Mouse (Mus musculus) forebrain, embryonic 15.5 days (tissue): Measurements from ENCODE around the gene Pom121l2. TPM values are rescaled to one million over a fixed set of nuclear protein-coding genes. Genes with fewer than 3 reads are reported as not detected.
A peak's percentile ranks its signal among the peaks of the same experiment; 100 is the strongest.

Experiments used
- ATAC-seq: fragments of 200-750 bp; cut with Nextera tagmentation; replicated peaks from 2 replicates; pipeline ENCODE4 v1.8.0; 2017; ENCODE audit warnings: mild to moderate bottlenecking, moderate TSS enrichment, moderate library complexity
- H3K27ac ChIP-seq: fragments of 300-500 bp; sonication (generic); replicated peaks from 2 replicates; pipeline ENCODE4 v1.5.1; 2015; ENCODE audit warnings: mild to moderate bottlenecking, inconsistent platforms
- H3K27me3 ChIP-seq: fragments of 300-500 bp; sonication (generic); 2 replicates; pipeline ENCODE4 v1.6.1; 2015; ENCODE audit warnings: inconsistent platforms
- H3K36me3 ChIP-seq: fragments of 300-500 bp; sonication (generic); 2 replicates; pipeline ENCODE4 v1.6.1; 2015; ENCODE audit warnings: mild to moderate bottlenecking, inconsistent platforms
- H3K4me1 ChIP-seq: fragments of 300-500 bp; sonication (generic); 2 replicates; pipeline ENCODE4 v1.6.1; 2015; ENCODE audit warnings: inconsistent platforms
- H3K4me2 ChIP-seq: fragments of 300-500 bp; sonication (generic); replicated peaks from 2 replicates; pipeline ENCODE4 v1.6.1; 2015; ENCODE audit warnings: mild to moderate bottlenecking, inconsistent platforms
- H3K4me3 ChIP-seq: fragments of 300-500 bp; sonication (generic); 2 replicates; pipeline ENCODE4 v1.5.1; 2015; ENCODE audit warnings: mild to moderate bottlenecking, inconsistent platforms
- H3K9ac ChIP-seq: fragments of 300-500 bp; sonication (generic); replicated peaks from 2 replicates; pipeline ENCODE4 v1.6.1; 2015; ENCODE audit warnings: mild to moderate bottlenecking, inconsistent platforms
- H3K9me3 ChIP-seq: fragments of 300-500 bp; sonication (generic); 2 replicates; pipeline ENCODE4 v1.6.1; 2016; ENCODE audit warnings: inconsistent platforms
- WGBS: fragments of 180-500 bp; shearing (Covaris S2); methylation state at CpG from one replicate; pipeline ENCODE4 v1.1.7; 2015; ENCODE audit warnings: mixed read lengths; 5-methylcytosine and 5-hydroxymethylcytosine counted together
- microRNA-seq: library from miRNA; unstranded; fragments of <30 nt; microRNA quantifications from one replicate; pipeline ENCODE4, GENCODE M21; 2016
- polyA plus RNA-seq: library from polyadenylated mRNA; unstranded; fragments of >200 nt; fragmentation: Nextera tagmentation; extraction: Ambion mirVana; gene quantifications from 2 replicates; pipeline ENCODE4 v1.2.1, GENCODE M21; 2015

The Pom121l2 gene
- polyA plus RNA-seq, 1 experiment from 2014 or later: not detected

DNA sequence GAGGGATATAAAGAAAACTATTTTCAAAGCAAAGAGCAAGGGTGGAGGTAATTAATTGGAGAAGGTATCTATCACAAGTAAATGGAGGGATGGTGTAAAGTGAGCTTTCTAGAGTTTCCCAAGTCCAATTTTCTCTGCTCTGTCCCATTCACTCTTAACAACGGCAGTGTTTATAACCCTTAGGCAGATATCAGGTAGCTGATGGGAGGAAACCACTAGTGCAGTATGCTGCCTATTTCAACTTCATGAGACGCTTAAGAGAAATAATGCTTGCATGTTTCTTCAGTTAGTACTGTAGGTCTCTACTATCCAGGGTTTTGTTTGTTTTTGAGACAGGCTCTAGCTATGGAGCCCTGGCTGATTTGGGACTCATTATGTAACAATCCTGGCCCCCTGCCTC is 56.4 kb downstream of the Pom121l2 start:
- Histone ChIP-seq H3K27ac (peak overlapping the region; percentile 70; the same call in 1 of the 2 replicates), H3K4me3 (no peak overlapping the region), H3K36me3 (no peaks in the 10 kb centered on the region), H3K4me1 (peaks cover 40% of the 10 kb centered on the region), H3K4me2 (no peak overlapping the region), H3K9ac (no peak overlapping the region), H3K9me3 (no peaks in the 10 kb centered on the region), H3K27me3 (no peaks in the 10 kb centered on the region)
- ATAC-seq: no peak
- 80% methylated on average over 2 of the region's 2 CpGs for WGBS

Small RNAs within 50 kb of the gene (microRNA-seq; reads per million reads assigned to microRNA genes)
- not detected for gene Gm44390

Other genes starting within 250 kb of the Pom121l2 start
- gene Hist1h4j, start 246.1 kb upstream of the Pom121l2 start, polyA plus RNA-seq: 0.83 and 1.5 TPM in 2 replicates
- 2.3 and 3.3 TPM in 2 replicates for gene Hist1h4k, start 230.7 kb upstream of the Pom121l2 start, polyA plus RNA-seq
- 21.2 and 26.2 TPM in 2 replicates for gene Hist1h2ak, start 227.4 kb upstream of the Pom121l2 start, polyA plus RNA-seq
- gene Hist1h2bn, start 227.1 kb upstream of the Pom121l2 start, polyA plus RNA-seq: 1.2 and 2.6 TPM in 2 replicates
- 9.6 and 13.7 TPM in 2 replicates for gene Hist1h1b, start 200.6 kb upstream of the Pom121l2 start, polyA plus RNA-seq
- gene Hist1h3i, start 197.8 kb upstream of the Pom121l2 start, polyA plus RNA-seq: 79.3 and 101 TPM in 2 replicates
- 2.6 and 3.0 TPM in 2 replicates for gene Hist1h2an, start 194.0 kb upstream of the Pom121l2 start, polyA plus RNA-seq
- gene Hist1h2bp, start 193.7 kb upstream of the Pom121l2 start, polyA plus RNA-seq: 0.67 and 1.9 TPM in 2 replicates
- gene Hist1h2bq, start 171.0 kb upstream of the Pom121l2 start, polyA plus RNA-seq: 12.2 and 15.4 TPM in 2 replicates
- 1.8 TPM in 1 of 2 replicates, not detected in the other for gene Hist1h2ao, start 170.7 kb upstream of the Pom121l2 start, polyA plus RNA-seq
- not detected in 2 replicates for gene Hist1h4m, start 169.4 kb upstream of the Pom121l2 start, polyA plus RNA-seq
- gene Hist1h4n, start 149.0 kb upstream of the Pom121l2 start, polyA plus RNA-seq: 6.1 and 9.4 TPM in 2 replicates
- gene Hist1h2ap, start 147.7 kb upstream of the Pom121l2 start, polyA plus RNA-seq: 1,855 and 2,360 TPM in 2 replicates
- gene Hist1h2br, start 147.5 kb upstream of the Pom121l2 start, polyA plus RNA-seq: 11.5 and 15.4 TPM in 2 replicates
- gene Zfp184, start 36.1 kb upstream of the Pom121l2 start, polyA plus RNA-seq: 23.6 and 24.7 TPM in 2 replicates
- 0.14 TPM in 1 of 2 replicates, not detected in the other for gene Prss16, start 28.5 kb downstream of the Pom121l2 start, polyA plus RNA-seq
- 2.5 and 9.8 TPM in 2 replicates for gene Hist1h2ah, start 54.4 kb downstream of the Pom121l2 start, polyA plus RNA-seq
- gene Hist1h2bk, start 54.7 kb downstream of the Pom121l2 start, polyA plus RNA-seq: 4.5 and 4.6 TPM in 2 replicates
- 16.9 and 19.2 TPM in 2 replicates for gene Hist1h4i, start 60.2 kb downstream of the Pom121l2 start, polyA plus RNA-seq
- gene Hist1h2ag, start 61.8 kb downstream of the Pom121l2 start, polyA plus RNA-seq: 19.7 and 27.8 TPM in 2 replicates
- gene Hist1h2bj, start 62.0 kb downstream of the Pom121l2 start, polyA plus RNA-seq: 6.8 and 7.3 TPM in 2 replicates
- not detected in 2 replicates for gene Vmn1r188, start 103.2 kb downstream of the Pom121l2 start, polyA plus RNA-seq
- gene Vmn1r189, start 124.6 kb downstream of the Pom121l2 start, polyA plus RNA-seq: not detected in 2 replicates
- gene Vmn1r191, start 202.8 kb downstream of the Pom121l2 start, polyA plus RNA-seq: not detected in 2 replicates
- not detected in 2 replicates for gene Vmn1r192, start 209.9 kb downstream of the Pom121l2 start, polyA plus RNA-seq
- not detected in 2 replicates for gene Vmn1r193, start 242.0 kb downstream of the Pom121l2 start, polyA plus RNA-seq